14 mouse cellular contexts compared by ENCODE assay signal in genomic region chr1:184048675-184049418, GRCm38 (mm10). TPM values are rescaled to one million over a fixed set of nuclear protein-coding genes. Genes with fewer than 3 reads are reported as not detected.
A peak's percentile ranks its signal among the peaks of the same experiment; 100 is the strongest.
DNase-seq lines count a peak whose midpoint lies in the region; ATAC-seq and TF ChIP-seq lines count a peak whose summit lies in the region.
"Had no signal": no experiment of that assay in that cellular context is flagged by ENCODE, and none has a peak within 500 bp of the region (broad histone marks: within the 10 kb centered on the region; RNA-seq: fewer than 3 reads in every experiment).

No protein-coding gene starts in this region.

- peaks cover 17% of the 10 kb centered on the region; the same call in 1 of the 2 replicates for H3K79me2 ChIP-seq in liver, adult 2 months (ENCODE audit: control insufficient read depth, insufficient read depth, low read length)

- no peak overlapping the region for H3K9ac ChIP-seq in liver, adult 2 months (ENCODE audit: low read depth, low read length)
- H3K9ac ChIP-seq in heart, embryonic 16.5 days (ENCODE audit: low read length), result peak overlapping the region; percentile 58
- H3K9ac ChIP-seq: forebrain, embryonic 13.5 days; hindbrain, embryonic 14.5 days; lung, embryonic 15.5 days; neural tube, embryonic 12.5 days had no signal

- H3K4me1 ChIP-seq in liver, adult 2 months (ENCODE audit: control insufficient read depth, insufficient read depth, low read length), result peaks cover 26% of the 10 kb centered on the region
- peaks cover 39% of the 10 kb centered on the region for H3K4me1 ChIP-seq in heart, embryonic 16.5 days (ENCODE audit: control insufficient read depth, insufficient read depth, low read length)
- H3K4me1 ChIP-seq: neural tube, embryonic 12.5 days had no signal

- no peaks in the 10 kb centered on the region for H3K9me3 ChIP-seq in heart, embryonic 16.5 days (replicated peaks; ENCODE audit: control insufficient read depth, low read length)
- H3K9me3 ChIP-seq: forebrain, embryonic 13.5 days; lung, embryonic 15.5 days; neural tube, embryonic 12.5 days had no signal

- peak overlapping the region; percentile 66 for H3K27ac ChIP-seq in liver, adult 2 months (replicated peaks; ENCODE audit: insufficient read depth, low read depth, low read length)
- H3K27ac ChIP-seq in heart, embryonic 16.5 days (ENCODE audit: low read length), result peak overlapping the region; percentile 72
- H3K27ac ChIP-seq: forebrain, embryonic 13.5 days; hindbrain, embryonic 14.5 days; lung, embryonic 15.5 days; neural tube, embryonic 12.5 days had no signal

- TF ChIP-seq POLR2A in liver, adult 2 months (IDR thresholded peaks at IDR 0.05; ENCODE audit: extremely low read depth, insufficient read depth, low read length), result no peak

- peak overlapping the region; percentile 22; the same call in 1 of the 2 replicates for H3K4me3 ChIP-seq in liver, adult 2 months (ENCODE audit: insufficient read depth, low read depth, low read length)
- peak overlapping the region; percentile 31 for H3K4me3 ChIP-seq in heart, embryonic 16.5 days (ENCODE audit: low read length)
- H3K4me3 ChIP-seq: forebrain, embryonic 13.5 days; lung, embryonic 15.5 days; neural tube, embryonic 12.5 days had no signal

- H3K27me3 ChIP-seq in liver, adult 2 months (ENCODE audit: control insufficient read depth, insufficient read depth, low read length), result no peaks in the 10 kb centered on the region
- H3K27me3 ChIP-seq in heart, embryonic 16.5 days (ENCODE audit: control insufficient read depth, insufficient read depth, low read length), result no peaks in the 10 kb centered on the region
- H3K27me3 ChIP-seq: forebrain, embryonic 13.5 days; lung, embryonic 15.5 days; neural tube, embryonic 12.5 days; Patski had no signal

- no peaks in the 10 kb centered on the region; the same call in 1 of the 2 replicates for H3K36me3 ChIP-seq in liver, adult 2 months (ENCODE audit: control insufficient read depth, insufficient read depth, low read length)
- H3K36me3 ChIP-seq in heart, embryonic 16.5 days (ENCODE audit: control insufficient read depth, insufficient read depth), result 0 out of 2 replicates have a peak, but pooled peaks cover 2% of the 10 kb centered on the region
- H3K36me3 ChIP-seq: lung, embryonic 15.5 days; neural tube, embryonic 12.5 days had no signal

- WGBS in liver, adult 2 months, result 28% methylated on average over 10 of the region's 10 CpGs
- WGBS in heart, embryonic 16.5 days, result 49% methylated on average over 10 of the region's 10 CpGs

- DNase-seq in liver, adult 2 months (ENCODE audit: extremely low read depth, low read depth, low spot score), result peak; percentile 45
- DNase-seq in liver, result no peak
- DNase-seq in left cerebral cortex, postnatal 36 days (ENCODE audit: low spot score in 2 of 2), result no peak
- DNase-seq in kidney, postnatal 14 days, result no peak
- DNase-seq in cerebellum, postnatal 10 days, result no peak
- DNase-seq: right cerebral cortex, postnatal 25 days had no signal

- peak overlapping the region; percentile 56 for H3K4me2 ChIP-seq in heart, embryonic 16.5 days (ENCODE audit: low read depth, low read length)
- H3K4me2 ChIP-seq: forebrain, embryonic 13.5 days; hindbrain, embryonic 14.5 days; lung, embryonic 15.5 days; neural tube, embryonic 12.5 days had no signal

- no peak for TF ChIP-seq CTCF in liver, adult 2 months (IDR thresholded peaks at IDR 0.05; ENCODE audit: low read depth, low read length)

- ATAC-seq in CD4-positive, CD25-positive, alpha-beta regulatory T cell, adult 4 months, result peak; percentile 87
- ATAC-seq in heart, embryonic 16.5 days (replicated peaks; ENCODE audit: extremely low read depth, insufficient read depth, low FRiP score), result 0 out of 2 replicates have a peak, but pooled peaks have one; percentile 30
- ATAC-seq in monocyte, adult 5-6 weeks (replicated peaks; ENCODE audit: insufficient number of reproducible peaks, low FRiP score, low TSS enrichment, poor library complexity, severe bottlenecking), result peak; percentile 69
- ATAC-seq: forebrain, embryonic 13.5 days; Patski had no signal

- intact Hi-C loops in left cerebral cortex, postnatal 36 days (cut with DNase I), result no loop called here

RNA-seq across cellular contexts. Expression of gene 1700056E22Rik, which starts 14.7 kb away (rescaled TPM):
- 0.27 and 0.28 TPM in 2 replicates for total RNA-seq in liver, adult 2 months (2014; rRNA removed)
- 0.83 and 0.99 TPM in 2 replicates for polyA plus RNA-seq in liver, adult 2 months (2012; rRNA removed)
- under 1 TPM in 1 of 2 experiments, not detected in 1; 0.94 TPM for polyA plus RNA-seq in CD4-positive, CD25-positive, alpha-beta regulatory T cell, adult 4 months (2017; shearing (Covaris generic))
- polyA plus RNA-seq in heart, embryonic 16.5 days (2015; fragmentation: Nextera tagmentation; extraction: Ambion mirVana), result 2.2 TPM in 2 replicates
- total RNA-seq in monocyte, adult 5-6 weeks (2017), result 1.3 to 6.6 TPM (median 1.8 TPM) in 3 replicates
- total RNA-seq in left cerebral cortex, postnatal 36 days (2021), result under 1 TPM in 1 of 2 experiments, not detected in 1; 0.32 TPM

RNA-seq across cellular contexts. Expression of gene Dusp10, which starts 35.7 kb away (rescaled TPM):
- total RNA-seq in liver, adult 2 months (2014; rRNA removed), result 2.1 and 3.0 TPM in 2 replicates
- polyA plus RNA-seq in liver, adult 2 months (2012; rRNA removed), result 4.5 and 6.5 TPM in 2 replicates
- 10 to 100 TPM; 17.7 to 21.3 TPM for polyA plus RNA-seq in CD4-positive, CD25-positive, alpha-beta regulatory T cell, adult 4 months (2017; shearing (Covaris generic))
- 11.7 and 15.5 TPM in 2 replicates for polyA plus RNA-seq in heart, embryonic 16.5 days (2015; fragmentation: Nextera tagmentation; extraction: Ambion mirVana)
- total RNA-seq in monocyte, adult 5-6 weeks (2017), result 11.6 to 25.0 TPM (median 22.9 TPM) in 3 replicates
- total RNA-seq in left cerebral cortex, postnatal 36 days (2021), result 1 to 10 TPM; 6.0 to 7.1 TPM

Comparison
In these comparisons a context has a peak if more than half of its experiments do, and no peak if none do; other contexts are left out.
1. ATAC-seq: peak in every context shown above with its lines; median percentile 87 in CD4-positive, CD25-positive, alpha-beta regulatory T cell, adult 4 months; 69 in monocyte, adult 5-6 weeks; 30 in heart, embryonic 16.5 days.